Mouse (Mus musculus) heart, embryonic 15.5 days (tissue): ENCODE results near the gene Mbnl1. TPM values are rescaled to one million over a fixed set of nuclear protein-coding genes. Genes with fewer than 3 reads are reported as not detected.

Source experiments
- ATAC-seq: fragments of 200-750 bp; cut with Nextera tagmentation; replicated peaks from 2 replicates; pipeline ENCODE4 v1.8.0; 2017; ENCODE audit warnings: low read depth, moderate TSS enrichment; ENCODE audit not compliant: insufficient number of reproducible peaks, insufficient read depth, low FRiP score
- H3K27ac ChIP-seq: fragments of 300-500 bp; sonication (generic); 2 replicates; pipeline ENCODE4 v1.5.1; 2015; ENCODE audit warnings: mild to moderate bottlenecking, inconsistent platforms
- H3K27me3 ChIP-seq: fragments of 300-500 bp; sonication (generic); 2 replicates; pipeline ENCODE4 v1.6.1; 2015; ENCODE audit warnings: inconsistent platforms
- H3K36me3 ChIP-seq: fragments of 300-500 bp; sonication (generic); 2 replicates; pipeline ENCODE4 v1.6.1; 2015; ENCODE audit warnings: mild to moderate bottlenecking, inconsistent platforms
- H3K4me1 ChIP-seq: fragments of 300-500 bp; sonication (generic); replicated peaks from 2 replicates; pipeline ENCODE4 v1.6.1; 2015; ENCODE audit warnings: inconsistent platforms
- H3K4me2 ChIP-seq: fragments of 300-500 bp; sonication (generic); 2 replicates; pipeline ENCODE4 v1.6.1; 2015; ENCODE audit warnings: inconsistent platforms, mild to moderate bottlenecking, moderate library complexity
- H3K4me3 ChIP-seq: fragments of 300-500 bp; sonication (generic); 2 replicates; pipeline ENCODE4 v1.5.1; 2015; ENCODE audit warnings: mild to moderate bottlenecking, inconsistent platforms
- H3K9ac ChIP-seq: fragments of 300-500 bp; sonication (generic); 2 replicates; pipeline ENCODE4 v1.6.1; 2015; ENCODE audit warnings: mild to moderate bottlenecking, inconsistent platforms
- H3K9me3 ChIP-seq: fragments of 300-500 bp; sonication (generic); replicated peaks from 2 replicates; pipeline ENCODE4 v1.6.1; 2016; ENCODE audit warnings: inconsistent platforms
- WGBS: fragments of 180-500 bp; shearing (Covaris S2); methylation state at CpG from one replicate; pipeline ENCODE4 v1.1.7; 2015; ENCODE audit warnings: mixed read lengths; 5-methylcytosine and 5-hydroxymethylcytosine counted together
- polyA plus RNA-seq: library from polyadenylated mRNA; unstranded; fragments of >200 nt; fragmentation: Nextera tagmentation; extraction: Ambion mirVana; gene quantifications from 2 replicates; pipeline ENCODE4 v1.2.1, GENCODE M21; 2015

Mbnl1 gene
- polyA plus RNA-seq, 1 experiment from 2014 or later, result 72.9 TPM

DNA sequence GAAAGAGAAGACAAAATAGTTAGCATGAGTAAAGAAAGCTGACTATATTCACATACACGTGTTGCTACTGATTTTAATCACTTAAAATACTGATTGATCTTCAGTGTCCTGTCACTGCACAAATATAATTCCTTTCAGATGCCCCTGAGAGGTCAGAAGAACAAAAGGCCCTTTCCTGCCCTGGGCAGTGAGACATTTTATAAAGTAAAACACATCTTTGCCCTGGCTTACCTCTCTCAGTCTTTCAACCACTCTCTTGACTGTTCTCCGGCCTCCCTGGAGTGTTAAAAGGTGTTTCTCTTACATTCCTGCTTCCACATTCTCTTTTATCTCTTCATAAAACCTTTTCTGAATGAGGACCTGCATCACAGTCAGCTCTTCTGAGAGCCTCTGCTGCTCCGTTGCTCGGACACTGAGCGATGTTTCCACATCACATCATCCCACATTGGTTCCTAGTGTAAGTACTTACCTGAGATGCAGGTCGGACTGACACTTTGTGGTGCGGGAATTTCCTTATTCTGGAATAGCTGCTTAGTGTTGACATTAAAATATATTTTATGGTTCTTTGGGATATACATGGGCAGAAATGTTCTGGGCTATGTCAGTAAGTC is 85.7 kb downstream of the Mbnl1 start:
- ATAC-seq, result no peak
- peaks cover 25% of the 10 kb centered on the region for H3K4me1 ChIP-seq
- H3K27ac ChIP-seq, result no peak overlapping the region
- no peak overlapping the region for H3K9ac ChIP-seq
- 71% methylated on average over 7 of the region's 7 CpGs for WGBS
- H3K4me2 ChIP-seq, result no peak overlapping the region
- H3K9me3 ChIP-seq, result no peaks in the 10 kb centered on the region
- H3K4me3 ChIP-seq, result no peak overlapping the region
- H3K36me3 ChIP-seq, result no peaks in the 10 kb centered on the region
- no peaks in the 10 kb centered on the region for H3K27me3 ChIP-seq

DNA sequence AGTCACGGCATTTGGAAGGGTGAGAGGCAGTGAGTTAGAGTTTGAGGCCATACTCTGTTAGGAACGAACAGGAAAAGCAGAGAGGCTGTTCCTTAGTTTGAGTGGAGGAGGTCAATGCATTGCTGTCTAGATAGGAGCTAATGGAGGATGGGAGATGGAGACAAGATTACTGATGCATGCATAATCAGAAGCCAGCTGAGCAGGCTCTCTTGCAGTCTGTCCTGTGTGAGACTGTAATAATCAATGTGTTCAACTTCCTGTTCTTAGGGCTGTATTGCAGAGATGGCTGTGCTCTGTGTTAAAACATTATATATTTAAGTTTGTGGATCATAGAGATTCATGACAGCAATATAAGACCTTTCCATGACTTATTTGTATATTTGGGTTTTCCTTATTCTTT is 87.1 kb downstream of the Mbnl1 start:
- no peak for ATAC-seq
- WGBS, result 76% methylated on average over 2 of the region's 2 CpGs

DNA sequence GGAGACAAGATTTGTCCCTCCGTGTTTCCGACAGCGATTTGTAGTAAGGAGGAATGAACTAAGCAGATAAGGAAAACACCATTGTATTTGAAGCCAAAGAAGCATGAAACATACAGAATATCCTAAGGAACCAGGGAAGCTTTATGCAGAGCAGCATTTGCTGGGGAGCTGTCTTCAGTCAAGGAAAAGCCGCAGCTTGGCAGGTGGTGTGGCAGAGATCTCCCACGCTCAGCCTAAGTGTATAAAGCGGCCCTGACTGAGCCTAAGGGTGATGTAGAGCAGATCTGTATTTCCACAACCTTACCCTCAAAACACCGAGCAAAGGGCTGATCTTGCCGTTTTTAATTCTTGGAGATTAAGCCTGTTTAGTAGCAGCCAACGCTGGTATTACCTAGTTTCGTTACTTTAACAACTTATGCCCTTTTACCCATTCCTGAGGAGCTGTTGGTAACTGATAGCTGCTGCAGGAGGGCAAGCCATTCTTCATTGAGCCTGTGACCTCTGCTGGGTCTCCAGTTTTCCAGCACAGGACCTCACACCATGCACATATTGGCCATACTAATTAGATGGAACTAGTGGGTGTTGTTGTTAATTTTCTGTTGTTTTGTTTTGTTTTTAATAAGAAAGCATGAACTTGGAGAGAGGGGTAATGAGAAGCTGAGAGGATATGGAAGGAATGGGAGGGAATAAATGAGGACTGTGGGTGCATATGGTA is 91.1 kb downstream of the Mbnl1 start:
- no peak overlapping the region for H3K4me2 ChIP-seq
- no peak for ATAC-seq
- no peaks in the 10 kb centered on the region for H3K9me3 ChIP-seq
- no peaks in the 10 kb centered on the region for H3K27me3 ChIP-seq
- no peak overlapping the region for H3K9ac ChIP-seq
- no peaks in the 10 kb centered on the region for H3K36me3 ChIP-seq
- H3K4me3 ChIP-seq, result no peak overlapping the region
- H3K4me1 ChIP-seq, result peaks cover 47% of the 10 kb centered on the region
- 37% methylated on average over 10 of the region's 10 CpGs for WGBS
- no peak overlapping the region for H3K27ac ChIP-seq

More for the DNA sequence above, 87.1 kb downstream of the Mbnl1 start:
- H3K4me2 ChIP-seq, result no peak overlapping the region
- no peaks in the 10 kb centered on the region for H3K36me3 ChIP-seq
- no peak overlapping the region for H3K27ac ChIP-seq
- no peaks in the 10 kb centered on the region for H3K9me3 ChIP-seq
- H3K27me3 ChIP-seq, result no peaks in the 10 kb centered on the region
- H3K4me1 ChIP-seq, result peaks cover 37% of the 10 kb centered on the region
- H3K4me3 ChIP-seq, result no peak overlapping the region
- H3K9ac ChIP-seq, result no peak overlapping the region

DNA sequence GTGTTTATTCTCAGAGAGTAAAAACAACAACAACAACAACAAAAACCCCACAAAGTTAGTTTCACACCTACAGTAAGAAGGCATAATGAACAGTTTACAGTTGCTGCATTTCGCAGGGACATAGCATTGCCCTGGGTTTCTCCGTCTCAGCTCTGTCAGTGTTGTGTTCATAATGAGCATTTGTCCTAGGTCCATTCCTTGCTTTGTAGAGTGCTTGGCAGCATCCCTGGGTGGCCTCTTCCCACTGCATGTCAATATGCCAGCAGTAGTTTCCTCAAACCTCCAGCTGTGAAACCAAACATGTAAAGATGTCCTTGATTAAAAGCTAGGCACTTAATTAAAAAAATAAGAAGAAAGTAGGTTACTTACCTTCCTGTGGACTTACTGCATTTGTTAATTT is 91.6 kb downstream of the Mbnl1 start:
- Histone ChIP-seq H3K4me3 (no peak overlapping the region), H3K4me2 (no peak overlapping the region), H3K9ac (no peak overlapping the region), H3K27me3 (no peaks in the 10 kb centered on the region), H3K36me3 (no peaks in the 10 kb centered on the region), H3K27ac (no peak overlapping the region), H3K4me1 (peaks cover 44% of the 10 kb centered on the region), H3K9me3 (no peaks in the 10 kb centered on the region)
- WGBS, result 87% methylated on average over 2 of the region's 2 CpGs
- no peak for ATAC-seq

DNA sequence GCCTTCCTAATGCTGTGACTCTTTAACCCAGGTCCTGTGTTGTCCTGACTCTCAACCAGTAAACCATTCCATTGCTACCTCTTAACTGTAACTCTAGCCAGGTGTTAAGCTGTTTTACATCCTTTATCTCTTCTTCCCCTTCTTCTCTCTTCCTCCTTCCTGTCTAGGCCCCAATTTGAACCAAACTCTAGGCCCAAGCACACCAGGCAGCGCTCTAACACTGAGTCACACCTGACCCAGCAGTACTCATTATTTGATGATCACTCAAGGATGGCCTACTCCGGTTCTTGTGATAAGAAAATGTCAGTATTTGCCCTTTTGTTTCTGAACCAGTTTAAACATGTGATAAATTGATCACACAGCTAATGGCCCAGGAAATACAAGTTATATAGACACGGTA is 92.6 kb downstream of the Mbnl1 start:
- Histone ChIP-seq H3K4me3 (no peak overlapping the region), H3K9ac (no peak overlapping the region), H3K4me2 (no peak overlapping the region), H3K27me3 (no peaks in the 10 kb centered on the region), H3K27ac (no peak overlapping the region), H3K4me1 (peaks cover 50% of the 10 kb centered on the region), H3K36me3 (no peaks in the 10 kb centered on the region), H3K9me3 (no peaks in the 10 kb centered on the region)
- WGBS, result 85% methylated on average over 3 of the region's 3 CpGs
- ATAC-seq, result no peak

DNA sequence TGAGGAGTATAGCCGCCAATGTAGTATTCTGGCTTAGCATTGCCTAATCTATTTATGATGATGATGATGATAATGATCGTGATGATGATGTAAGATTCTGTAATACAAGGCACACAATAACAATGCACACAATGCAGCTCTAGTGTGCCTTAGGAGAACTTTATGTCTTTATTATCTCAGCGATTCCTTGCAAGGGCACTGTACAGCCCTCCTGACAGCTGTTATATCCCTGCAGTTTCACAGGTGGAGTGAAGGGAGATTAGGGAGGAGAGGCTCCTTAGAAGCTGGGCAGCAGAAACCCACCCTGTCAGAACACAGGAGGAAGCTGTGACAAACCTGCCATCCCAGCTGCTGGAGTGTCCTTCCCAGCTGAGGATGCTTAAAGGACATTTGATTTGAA is 93.3 kb downstream of the Mbnl1 start:
- 81% methylated on average over 3 of the region's 3 CpGs for WGBS
- Histone ChIP-seq H3K9ac (no peak overlapping the region), H3K4me1 (peaks cover 55% of the 10 kb centered on the region), H3K4me2 (no peak overlapping the region), H3K4me3 (no peak overlapping the region), H3K9me3 (no peaks in the 10 kb centered on the region), H3K27me3 (no peaks in the 10 kb centered on the region), H3K36me3 (no peaks in the 10 kb centered on the region), H3K27ac (no peak overlapping the region)
- no peak for ATAC-seq

DNA sequence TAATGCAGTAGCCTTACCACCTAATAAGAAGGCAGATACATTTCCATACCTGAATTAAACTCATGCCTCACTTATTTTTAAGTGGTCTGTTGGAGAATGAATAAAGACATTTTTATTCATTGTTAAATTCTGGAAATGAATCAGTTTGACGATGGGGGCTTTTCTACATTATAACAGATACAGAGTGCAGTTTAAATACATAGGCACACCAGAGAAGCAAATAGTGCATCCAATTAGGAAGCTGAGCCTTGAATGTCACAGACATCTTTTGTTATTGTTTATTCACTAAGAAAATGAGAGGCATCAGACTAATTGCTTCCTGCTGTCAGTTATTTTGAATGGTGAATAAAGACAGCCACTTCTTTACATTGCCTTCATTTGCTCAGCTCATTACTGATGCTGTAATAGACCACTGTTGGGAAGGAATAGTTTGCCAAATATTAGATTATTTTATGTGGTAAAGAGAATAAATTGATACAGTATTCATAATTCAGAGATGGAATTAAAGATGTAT is 95.6 kb downstream of the Mbnl1 start:
- Histone ChIP-seq H3K9ac (no peak overlapping the region), H3K4me3 (no peak overlapping the region), H3K9me3 (no peaks in the 10 kb centered on the region), H3K4me2 (no peak overlapping the region), H3K4me1 (peaks cover 46% of the 10 kb centered on the region), H3K27ac (no peak overlapping the region), H3K27me3 (no peaks in the 10 kb centered on the region), H3K36me3 (no peaks in the 10 kb centered on the region)
- ATAC-seq, result no peak
- 79% methylated on average over 1 of the region's 1 CpGs for WGBS

DNA sequence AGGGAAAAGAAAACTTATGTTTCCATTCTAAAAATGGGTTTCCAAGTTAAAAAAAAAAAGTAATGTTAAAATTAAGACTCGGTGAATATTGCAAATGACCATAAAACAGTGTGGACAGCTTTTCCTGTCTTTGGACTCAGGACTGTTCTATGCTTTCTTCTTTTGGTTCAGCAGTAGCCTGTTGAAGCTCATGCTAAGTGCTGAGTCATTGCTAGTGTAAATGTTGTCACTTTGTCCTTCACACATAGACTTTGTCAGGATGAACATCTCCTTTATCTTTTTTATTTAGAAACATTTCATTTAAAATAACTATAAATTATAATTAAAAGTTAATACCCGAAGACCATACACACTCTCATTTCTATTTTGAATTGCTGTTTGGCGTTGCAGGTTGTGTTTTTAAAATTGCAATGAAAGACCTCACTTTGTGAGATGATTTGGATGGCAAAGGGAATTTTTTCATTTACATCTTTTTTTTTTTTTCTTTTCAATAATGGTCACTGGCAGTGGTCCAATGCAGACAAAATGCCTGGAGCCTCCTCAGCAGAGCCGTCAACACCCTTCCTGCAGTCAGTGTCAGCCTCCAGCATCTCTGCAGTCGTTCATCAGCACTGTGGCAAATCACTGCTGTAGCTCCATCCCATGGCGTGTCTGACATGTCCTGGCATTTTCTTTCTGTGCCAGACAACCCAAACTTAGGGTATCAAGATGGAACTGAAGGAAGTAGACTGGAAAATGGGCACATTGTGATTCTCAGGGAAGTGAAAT is 96.4 kb downstream of the Mbnl1 start:
- Histone ChIP-seq H3K36me3 (no peaks in the 10 kb centered on the region), H3K27me3 (no peaks in the 10 kb centered on the region), H3K4me3 (no peak overlapping the region), H3K4me2 (no peak overlapping the region), H3K9ac (no peak overlapping the region), H3K4me1 (peaks cover 44% of the 10 kb centered on the region), H3K9me3 (no peaks in the 10 kb centered on the region), H3K27ac (no peak overlapping the region)
- ATAC-seq, result no peak
- WGBS, result 44% methylated on average over 6 of the region's 6 CpGs

DNA sequence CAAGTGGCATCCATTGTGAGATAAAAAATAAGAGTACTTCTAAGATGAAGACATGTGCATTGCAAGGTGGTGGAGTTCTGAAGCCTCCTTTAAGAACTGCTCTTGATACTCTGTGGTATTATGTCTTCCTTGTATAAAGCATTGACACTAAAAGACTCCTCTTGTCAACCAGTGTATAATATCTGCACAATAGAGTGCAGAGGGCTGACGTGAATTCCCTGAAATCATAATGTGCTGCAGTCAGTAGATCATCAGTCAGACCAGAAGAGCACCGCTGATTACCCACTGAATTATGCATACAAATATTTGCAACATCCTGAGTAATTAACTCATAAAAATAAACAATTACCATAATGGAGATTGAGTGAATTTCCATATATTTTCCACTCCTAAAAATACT is 97.2 kb downstream of the Mbnl1 start:
- Histone ChIP-seq H3K4me1 (peaks cover 47% of the 10 kb centered on the region), H3K36me3 (no peaks in the 10 kb centered on the region), H3K27ac (no peak overlapping the region), H3K4me3 (no peak overlapping the region), H3K27me3 (no peaks in the 10 kb centered on the region), H3K9me3 (no peaks in the 10 kb centered on the region), H3K9ac (no peak overlapping the region), H3K4me2 (no peak overlapping the region)
- no peak for ATAC-seq
- 66% methylated on average over 2 of the region's 2 CpGs for WGBS

DNA sequence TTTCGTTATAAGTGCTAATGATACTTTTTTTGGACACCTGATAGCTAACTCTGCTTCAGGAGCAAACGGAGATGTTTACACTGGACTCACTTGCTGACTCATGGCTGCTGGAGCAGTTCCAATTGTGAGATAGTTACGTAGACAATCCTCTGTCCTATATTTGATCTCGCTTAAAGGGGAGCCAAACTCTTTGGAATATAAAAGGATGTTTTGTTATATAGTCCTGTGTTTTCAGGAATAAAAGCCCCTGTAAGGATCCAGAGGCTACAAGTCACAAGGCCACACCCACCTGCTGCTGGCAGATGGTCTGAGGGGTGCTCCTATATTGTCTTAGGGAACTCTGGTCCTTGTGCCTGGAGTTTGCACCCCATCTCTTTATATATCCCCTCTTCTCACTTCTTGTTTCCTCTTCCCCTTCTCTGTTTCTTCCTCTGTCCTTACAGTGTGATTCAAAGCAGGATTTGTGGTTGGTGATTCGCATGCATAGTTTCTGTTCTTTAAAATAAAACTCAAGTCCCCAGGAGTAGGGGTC is 97.9 kb downstream of the Mbnl1 start:
- H3K27me3 ChIP-seq, result no peaks in the 10 kb centered on the region
- H3K9ac ChIP-seq, result no peak overlapping the region
- peak overlapping the region; percentile 14; the same call in 1 of the 2 replicates for H3K4me2 ChIP-seq
- H3K36me3 ChIP-seq, result no peaks in the 10 kb centered on the region
- WGBS, result 26% methylated on average over 5 of the region's 5 CpGs
- H3K27ac ChIP-seq, result 0 out of 2 replicates have a peak overlapping the region, but pooled peaks have one; percentile 46
- no peaks in the 10 kb centered on the region for H3K9me3 ChIP-seq
- no peak for ATAC-seq
- peaks cover 51% of the 10 kb centered on the region for H3K4me1 ChIP-seq
- no peak overlapping the region for H3K4me3 ChIP-seq

DNA sequence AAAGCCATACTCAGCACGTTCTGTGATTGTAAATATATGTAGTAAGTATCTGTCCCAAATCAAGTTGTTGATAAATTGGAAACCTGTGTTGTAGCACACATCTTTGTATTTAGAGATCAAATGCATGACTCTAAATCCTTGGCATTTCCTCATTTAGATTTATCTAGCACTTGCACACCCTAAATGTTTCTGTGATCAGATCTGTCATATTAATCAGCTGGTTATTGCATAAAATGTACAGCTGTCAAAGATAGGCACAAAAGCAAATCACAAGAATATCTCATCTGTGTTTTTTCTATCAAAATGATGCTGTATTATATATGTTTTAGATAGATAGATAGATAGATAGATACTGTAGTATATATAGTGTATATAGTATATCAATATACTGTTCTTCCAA is 98.9 kb downstream of the Mbnl1 start:
- Histone ChIP-seq H3K27me3 (no peaks in the 10 kb centered on the region), H3K4me2 (no peak overlapping the region), H3K9ac (no peak overlapping the region), H3K4me1 (peaks cover 54% of the 10 kb centered on the region), H3K27ac (no peak overlapping the region), H3K36me3 (no peaks in the 10 kb centered on the region), H3K4me3 (no peak overlapping the region), H3K9me3 (no peaks in the 10 kb centered on the region)
- no peak for ATAC-seq
- 72% methylated on average over 1 of the region's 1 CpGs for WGBS
